Mouse (Mus musculus): ENCODE data around the gene Slc6a18. TPM values are rescaled to one million over a fixed set of nuclear protein-coding genes. Genes with fewer than 3 reads are reported as not detected.

Gene Slc6a18
- total RNA-seq (2023): 1 to 10 TPM; 1.4 to 2.9 TPM

GRCm38 (mm10) chr13:73677853-73678252 lies at the start of gene Slc6a18:
Gene Slc6a18 (minus strand): TSS chr13:73678023.

GRCm38 (mm10) chr13:73704694-73705325 lies 27.0 kb upstream of the Slc6a18 start, which contains the start of gene Slc6a19:
Gene Slc6a19 (minus strand): TSS chr13:73704865.

GRCm38 (mm10) chr13:73626745-73627549 lies 50.9 kb downstream of the Slc6a18 start, which contains the start of gene Tert:
Gene Tert (plus strand): TSS chr13:73626911.

Other genes with a start within 250 kb of the Slc6a18 start
- 10 to 100 TPM; 25.7 to 40.5 TPM for gene Lpcat1, start 210.8 kb downstream of the Slc6a18 start, total RNA-seq (2023)
- not detected for gene Slc6a3, start 141.3 kb downstream of the Slc6a18 start, total RNA-seq (2023)
- gene Clptm1l, start 74.0 kb downstream of the Slc6a18 start, total RNA-seq (2023): 100 to 1,000 TPM; 126 to 129 TPM
- gene Tert, start 51.1 kb downstream of the Slc6a18 start, total RNA-seq (2023): 1 to 10 TPM; 6.5 to 7.0 TPM
- 10 to 100 TPM; 66.0 to 76.3 TPM for gene Slc6a19, start 26.8 kb upstream of the Slc6a18 start, total RNA-seq (2023)
- 100 to 1,000 TPM; 405 TPM for gene Slc12a7, start 55.1 kb upstream of the Slc6a18 start, total RNA-seq (2023)
- not detected for gene Nkd2, start 169.6 kb upstream of the Slc6a18 start, total RNA-seq (2023)

All from T-cell, adult 66 days (primary cell).